Mouse (Mus musculus) bone marrow, adult 2 months (tissue): ENCODE measurements at regions not wholly inside any gene's neighbourhood (a gene's known extent, or its start where the extent isn't known, plus 50 kb on each side); places are given as distances from the start of the nearest gene placed in this dataset.

Experiments used
- CTCF ChIP-seq: fragments of 200-500 bp; IDR thresholded peaks from 2 replicates; pipeline ENCODE4 v1.5.1; 2011; ENCODE audit warnings: low read length, control low read depth; ENCODE audit not compliant: control insufficient read depth, insufficient read depth
- POLR2A ChIP-seq: fragments of 200-500 bp; IDR thresholded peaks from 2 replicates; pipeline ENCODE4 v1.6.1; 2011; ENCODE audit warnings: low read depth, mild to moderate bottlenecking, control low read depth, low read length, borderline replicate concordance; ENCODE audit not compliant: control insufficient read depth

GRCm38 (mm10) chr6:148602894-148603293, 158.7 kb upstream of the Tmtc1 start:
- TF ChIP-seq CTCF (no peak), POLR2A (no peak)
